Mouse (Mus musculus) lung, postnatal 4 days (tissue): ENCODE measurements at regions not wholly inside any gene's neighbourhood (a gene's known extent, or its start where the extent isn't known, plus 50 kb on each side); places are given as distances from the start of the nearest gene placed in this dataset.

Experiments
- DNase-seq, 2 experiments: peaks; one replicate each; pipeline ENCODE4 v3.0.0; 2021

- peak; percentile 51 to 70 for DNase-seq
These were observed 694.3 kb downstream of the Hs3st4 start for GRCm38 (mm10) chr7:124676854-124677515.

- no peak for DNase-seq
These were observed 697.9 kb downstream of the Hs3st4 start for GRCm38 (mm10) chr7:124680561-124680960.

- no peak for DNase-seq
These were observed 698.5 kb downstream of the Hs3st4 start for GRCm38 (mm10) chr7:124681212-124681611.

- DNase-seq = no peak
These were observed 699.2 kb downstream of the Hs3st4 start for GRCm38 (mm10) chr7:124681820-124682219.

GRCm38 (mm10) chr7:124685424-124685823 is 702.8 kb downstream of the Hs3st4 start:
- peak; percentile 46 to 51 for DNase-seq

GRCm38 (mm10) chr7:124704163-124704824 is 721.6 kb downstream of the Hs3st4 start:
- DNase-seq = no peak

- DNase-seq = no peak
These were observed 724.5 kb downstream of the Hs3st4 start for GRCm38 (mm10) chr7:124707143-124707542.

- DNase-seq = no peak
These were observed 726.3 kb downstream of the Hs3st4 start for GRCm38 (mm10) chr7:124708771-124709485.

- no peak for DNase-seq
These were observed 723.5 kb upstream of the Kdm8 start for GRCm38 (mm10) chr7:124720927-124721326.

GRCm38 (mm10) chr7:124742086-124742485 is 702.4 kb upstream of the Kdm8 start:
- DNase-seq = no peak

GRCm38 (mm10) chr7:124746321-124746720 is 698.2 kb upstream of the Kdm8 start:
- DNase-seq = no peak

- no peak for DNase-seq
These were observed 696.1 kb upstream of the Kdm8 start for GRCm38 (mm10) chr7:124748396-124748795.

- no peak for DNase-seq
These were observed 685.4 kb upstream of the Kdm8 start for GRCm38 (mm10) chr7:124759084-124759483.

GRCm38 (mm10) chr7:124777822-124778221 is 666.7 kb upstream of the Kdm8 start:
- no peak for DNase-seq

GRCm38 (mm10) chr7:124782816-124783215 is 661.7 kb upstream of the Kdm8 start:
- peak in 1 of 2 experiments; percentile 14 for DNase-seq

- DNase-seq = no peak
These were observed 659.5 kb upstream of the Kdm8 start for GRCm38 (mm10) chr7:124784995-124785394.

GRCm38 (mm10) chr7:124785896-124786295 is 658.6 kb upstream of the Kdm8 start:
- no peak for DNase-seq

- no peak for DNase-seq
These were observed 655.7 kb upstream of the Kdm8 start for GRCm38 (mm10) chr7:124788781-124789180.

GRCm38 (mm10) chr7:124803101-124803500 is 641.4 kb upstream of the Kdm8 start:
- no peak for DNase-seq

- DNase-seq = no peak
These were observed 609.8 kb upstream of the Kdm8 start for GRCm38 (mm10) chr7:124834692-124835091.

GRCm38 (mm10) chr7:124836531-124836930 is 607.9 kb upstream of the Kdm8 start:
- no peak for DNase-seq

- DNase-seq = peak; percentile 5 to 46
These were observed 589.4 kb upstream of the Kdm8 start for GRCm38 (mm10) chr7:124855056-124855455.

GRCm38 (mm10) chr7:124857106-124857505 is 587.4 kb upstream of the Kdm8 start:
- no peak for DNase-seq

GRCm38 (mm10) chr7:124861397-124861796 is 583.1 kb upstream of the Kdm8 start:
- DNase-seq = no peak
